Mouse (Mus musculus): ENCODE results near the gene Barx1.

The Barx1 gene

GRCm38 (mm10) chr13:48660741-48661140 is 2.1 kb upstream of the Barx1 start:
- no peak for DNase-seq

- no peak for DNase-seq
Observed at GRCm38 (mm10) chr13:48661561-48661960, 1.2 kb upstream of the Barx1 start.

- no peak for DNase-seq
Observed at GRCm38 (mm10) chr13:48663211-48663987, 601 bp downstream of the Barx1 start.

GRCm38 (mm10) chr13:48663988-48664339 is 1.2 kb downstream of the Barx1 start:
- no peak for DNase-seq

DNA sequence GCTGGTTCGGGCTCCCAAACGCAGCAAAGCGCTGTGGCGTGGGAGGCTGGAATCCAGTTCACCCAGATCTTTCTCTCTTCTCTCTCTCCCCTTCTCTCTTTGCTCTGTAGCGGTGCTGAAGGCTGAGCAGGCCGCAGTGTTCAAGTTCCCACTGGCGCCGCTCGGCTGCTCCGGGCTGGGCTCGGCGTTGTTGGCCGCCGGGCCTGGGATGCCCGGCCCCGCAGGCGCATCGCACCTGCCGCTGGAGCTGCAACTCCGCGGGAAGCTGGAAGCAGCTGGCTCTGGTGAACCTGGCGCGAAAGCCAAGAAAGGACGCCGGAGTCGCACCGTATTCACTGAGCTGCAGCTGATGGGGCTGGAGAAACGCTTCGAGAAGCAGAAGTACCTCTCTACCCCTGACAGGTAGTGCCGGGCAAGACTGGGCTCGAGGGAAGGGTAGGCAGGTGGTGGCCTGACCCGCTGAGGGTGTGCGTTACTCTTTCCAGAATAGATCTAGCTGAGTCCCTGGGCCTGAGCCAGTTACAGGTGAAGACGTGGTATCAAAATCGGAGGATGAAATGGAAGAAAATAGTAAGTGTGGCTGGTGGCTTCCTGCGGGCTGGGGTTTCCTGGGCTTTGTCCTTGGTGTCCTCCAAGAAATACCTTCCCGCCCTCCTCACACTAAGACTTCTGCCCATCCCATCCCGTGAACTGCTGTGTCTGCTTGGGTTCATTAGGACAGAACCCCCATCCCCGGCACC is 2.3 kb downstream of the Barx1 start:
- no peak for DNase-seq

DNA sequence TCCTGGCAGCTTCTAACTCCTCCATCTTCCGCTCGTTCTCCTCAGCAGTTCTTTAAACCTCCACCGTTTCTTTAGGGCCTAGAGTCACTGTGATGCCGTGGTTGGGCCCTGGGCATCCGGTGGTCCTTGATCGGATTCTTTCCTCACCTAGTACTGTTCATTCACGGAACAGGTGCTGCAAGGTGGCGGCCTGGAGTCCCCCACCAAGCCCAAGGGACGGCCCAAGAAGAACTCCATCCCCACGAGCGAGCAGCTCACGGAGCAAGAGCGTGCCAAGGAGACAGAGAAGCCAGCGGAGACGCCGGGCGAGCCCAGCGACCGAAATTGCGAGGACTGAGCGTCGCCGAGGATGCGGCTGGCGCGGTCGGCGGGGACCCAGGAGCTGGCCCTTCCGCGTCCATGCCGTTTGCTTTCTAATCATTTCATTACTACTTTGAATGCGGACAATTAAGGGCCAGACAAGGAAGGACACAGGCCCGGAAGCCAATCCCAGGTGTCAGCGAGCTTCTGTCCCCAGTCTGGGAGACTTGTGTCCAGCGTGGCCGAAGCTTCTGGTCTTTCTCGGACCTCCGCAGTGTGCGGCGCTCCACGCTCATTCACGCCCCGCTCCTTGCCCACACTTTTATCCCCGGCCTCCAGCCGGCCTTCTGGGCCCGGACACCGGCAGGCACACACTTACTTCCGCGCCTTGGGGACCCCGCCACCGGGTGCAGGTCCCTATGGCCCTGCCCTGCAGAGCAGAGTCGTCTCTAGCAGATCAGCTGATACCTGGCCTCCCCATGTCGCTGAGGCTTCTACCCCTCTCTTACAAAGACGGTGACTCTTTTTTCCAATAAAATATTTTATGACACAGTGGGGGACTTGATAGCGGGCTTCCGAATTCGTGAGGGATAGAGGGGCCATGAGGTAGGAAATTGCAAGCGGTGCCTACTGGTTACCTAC is 3.1 kb downstream of the Barx1 start:
- DNase-seq, result no peak

DNA sequence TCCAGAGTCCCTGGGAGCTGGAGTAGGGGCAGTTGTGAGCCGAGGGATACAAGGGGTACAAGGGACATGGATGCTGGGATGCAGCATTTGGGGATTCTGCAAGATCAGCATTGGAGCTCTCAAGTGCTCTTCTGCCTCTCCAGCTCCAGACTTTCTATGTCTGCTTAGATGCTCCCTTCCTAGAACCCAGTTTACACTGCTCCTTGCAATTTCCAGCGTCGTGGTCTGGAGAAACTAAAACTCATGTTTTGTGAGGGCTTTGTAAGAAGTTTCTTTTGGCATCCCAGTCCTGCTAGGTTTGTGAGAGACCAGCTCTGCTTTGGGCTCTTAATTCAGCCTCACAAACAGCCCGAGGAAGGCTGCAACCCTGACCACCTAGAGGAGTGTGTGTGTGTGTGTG is 4.7 kb downstream of the Barx1 start:
- DNase-seq, result no peak

DNA sequence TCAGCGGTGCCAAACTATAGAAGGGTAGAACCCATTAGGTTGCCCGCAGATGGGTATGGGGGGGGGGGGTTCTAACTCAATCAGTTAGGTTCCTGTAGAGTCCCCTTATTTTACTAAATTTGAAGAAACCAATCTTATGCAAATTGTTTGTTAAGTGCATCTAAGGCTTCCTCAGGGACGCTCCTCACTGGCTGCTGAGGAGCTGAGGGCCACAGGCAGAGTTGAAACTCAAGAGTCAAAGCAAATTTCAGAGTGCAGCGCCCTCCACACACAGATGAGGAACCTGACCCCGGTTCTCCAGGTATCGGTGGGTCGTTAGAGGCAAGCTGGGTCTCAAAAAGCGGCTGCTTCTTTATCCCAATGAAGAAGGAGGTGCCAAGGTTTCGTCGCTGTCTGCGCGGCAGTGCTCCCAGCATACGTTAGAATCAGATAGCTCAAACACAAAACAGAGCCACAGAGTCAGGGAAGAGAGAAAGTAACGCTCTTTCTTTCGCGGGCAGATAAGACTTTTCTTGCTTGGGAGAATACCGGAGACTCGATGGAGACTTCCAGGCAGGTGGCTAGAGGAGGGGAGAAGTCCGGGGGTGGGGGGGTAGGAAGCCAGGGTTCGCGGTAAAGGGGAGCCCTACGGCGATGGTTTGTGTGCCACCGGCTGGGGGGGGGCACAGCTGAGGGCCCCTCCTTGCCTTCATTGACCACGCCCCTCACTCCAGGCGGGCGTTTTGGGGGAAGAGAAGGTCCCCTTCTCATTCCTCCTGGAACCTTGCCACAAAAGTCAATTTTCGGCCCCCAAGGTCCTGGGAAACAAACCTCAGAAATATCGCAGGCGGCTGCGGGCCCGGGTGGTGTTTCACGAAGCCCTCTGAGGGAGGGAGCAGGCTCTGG is 5.5 kb downstream of the Barx1 start:
- no peak for DNase-seq

DNA sequence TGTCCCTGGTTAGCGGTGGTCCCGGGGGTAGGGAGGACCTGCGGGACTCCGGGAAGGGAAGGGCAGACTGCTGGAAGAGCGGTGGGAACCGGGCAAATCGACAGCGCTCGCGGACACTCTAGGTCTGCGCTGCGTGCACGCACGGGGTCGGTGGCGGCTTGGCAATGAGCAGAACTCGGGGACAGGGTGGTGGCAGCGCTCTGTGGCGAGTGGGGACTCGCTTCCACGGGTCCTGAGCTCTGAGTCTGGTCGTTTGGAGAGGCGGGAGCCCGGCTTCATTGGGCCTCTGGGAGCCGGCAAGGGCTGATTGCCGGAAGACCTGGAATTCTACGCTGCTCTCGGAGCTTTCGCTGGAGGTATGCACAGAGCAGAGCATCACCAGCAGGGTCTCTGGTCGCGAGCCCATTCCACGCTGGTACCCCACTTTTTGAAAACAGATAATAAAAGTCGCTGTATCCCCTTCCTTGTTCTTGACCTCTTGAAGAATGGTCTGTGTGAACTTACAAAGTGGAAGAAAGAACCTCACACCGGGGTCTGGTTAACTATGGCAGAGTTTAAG is 6.3 kb downstream of the Barx1 start:
- no peak for DNase-seq

DNA sequence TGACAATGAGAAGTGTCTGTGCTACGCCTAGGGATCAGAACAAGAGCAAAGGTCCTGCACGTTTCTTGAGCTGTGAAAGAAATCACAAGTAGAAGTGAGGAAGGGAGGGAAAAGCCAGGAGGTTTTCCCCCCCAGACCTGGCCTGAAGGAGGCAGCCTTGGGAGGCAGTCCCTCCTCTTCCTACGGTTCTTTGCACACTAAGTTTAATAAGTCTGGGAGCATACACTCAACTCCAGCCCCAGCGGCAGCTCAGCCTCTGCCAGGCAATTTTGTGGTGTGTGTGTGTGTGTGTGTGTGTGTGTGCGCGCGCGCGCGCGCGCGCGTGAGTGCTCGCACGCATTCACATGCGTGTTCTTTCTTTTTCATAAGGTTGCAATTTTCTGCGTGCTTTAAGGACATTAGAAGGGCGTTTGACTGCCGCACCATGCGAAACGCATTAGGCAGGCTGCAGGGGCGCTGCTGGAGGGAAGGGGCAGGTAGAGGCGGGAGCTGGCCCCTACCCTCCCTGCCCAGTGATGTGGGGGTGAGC is 9.6 kb downstream of the Barx1 start:
- no peak for DNase-seq

- no peak for DNase-seq
Observed at GRCm38 (mm10) chr13:48674609-48675008, 11.8 kb downstream of the Barx1 start.

GRCm38 (mm10) chr13:48679351-48679750 is 16.6 kb downstream of the Barx1 start:
- DNase-seq, result no peak

- DNase-seq, result no peak
Observed at GRCm38 (mm10) chr13:48686666-48687065, 23.9 kb downstream of the Barx1 start.

DNA sequence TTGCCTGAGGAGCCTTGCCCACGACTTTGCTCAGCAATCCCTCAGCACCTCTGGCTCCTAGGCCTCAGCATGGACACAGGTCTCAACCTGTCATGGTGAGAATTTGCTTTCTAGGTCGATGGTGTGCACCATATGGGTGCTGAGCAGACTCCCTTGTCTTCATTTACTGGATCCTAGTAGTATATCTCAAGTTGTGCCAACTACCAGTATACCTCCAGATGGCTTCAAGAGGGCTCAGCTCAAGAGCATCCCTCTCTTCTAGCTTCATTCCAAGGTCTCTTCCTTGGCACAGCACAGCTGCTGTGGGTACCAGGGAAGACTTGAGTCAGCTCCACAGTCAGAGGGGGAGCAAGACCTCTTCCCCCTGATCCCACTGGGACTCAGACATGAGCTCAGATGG is 29.2 kb downstream of the Barx1 start:
- DNase-seq, result peak; percentile 17

DNA sequence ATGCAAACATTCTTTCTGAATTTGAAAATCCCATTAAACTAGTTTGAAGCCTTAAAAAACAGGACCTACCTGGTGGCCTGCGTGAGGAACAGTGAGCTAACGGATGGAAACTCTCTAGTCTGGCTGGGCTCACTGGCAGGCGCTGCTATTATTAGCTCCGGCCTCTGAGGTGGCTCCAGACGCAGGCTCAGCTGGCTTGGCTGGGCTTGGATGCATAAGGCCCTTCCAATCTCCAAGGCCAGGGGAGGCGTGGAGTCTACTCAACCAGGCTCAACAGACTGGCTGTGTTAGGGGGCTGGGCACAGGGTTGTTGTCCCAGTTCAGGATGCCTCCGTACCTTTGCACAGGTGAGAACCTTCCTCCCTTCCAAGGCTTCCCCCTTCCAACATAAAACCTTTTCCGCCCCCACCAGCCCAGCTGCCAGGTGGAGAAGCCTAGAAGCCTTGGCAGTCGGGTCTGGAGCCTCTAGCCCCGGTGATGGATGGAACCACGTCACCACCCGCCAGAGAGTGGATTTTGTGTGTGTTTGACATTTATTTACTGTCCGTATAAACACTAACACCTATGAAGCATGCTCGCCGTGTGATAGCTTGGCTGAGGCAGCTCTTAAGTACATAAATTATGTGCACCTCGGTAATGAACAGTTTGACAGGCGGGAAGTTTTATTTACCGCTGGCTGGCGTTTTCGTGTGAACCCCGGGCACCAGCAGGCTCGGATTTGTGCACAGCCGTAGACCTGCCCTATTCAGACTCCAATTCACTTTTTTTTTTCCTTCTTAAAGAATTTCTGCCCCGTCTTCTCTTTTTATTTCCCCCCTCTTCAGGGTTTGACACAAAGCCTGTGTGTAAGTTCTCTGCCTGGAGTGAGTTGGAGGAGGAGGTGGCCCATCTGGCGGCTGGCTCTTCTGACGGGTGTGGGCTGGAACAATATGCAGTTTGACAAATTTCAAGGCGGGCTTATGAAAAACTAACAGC is 31.6 kb downstream of the Barx1 start:
- peak; percentile 78 for DNase-seq

DNA sequence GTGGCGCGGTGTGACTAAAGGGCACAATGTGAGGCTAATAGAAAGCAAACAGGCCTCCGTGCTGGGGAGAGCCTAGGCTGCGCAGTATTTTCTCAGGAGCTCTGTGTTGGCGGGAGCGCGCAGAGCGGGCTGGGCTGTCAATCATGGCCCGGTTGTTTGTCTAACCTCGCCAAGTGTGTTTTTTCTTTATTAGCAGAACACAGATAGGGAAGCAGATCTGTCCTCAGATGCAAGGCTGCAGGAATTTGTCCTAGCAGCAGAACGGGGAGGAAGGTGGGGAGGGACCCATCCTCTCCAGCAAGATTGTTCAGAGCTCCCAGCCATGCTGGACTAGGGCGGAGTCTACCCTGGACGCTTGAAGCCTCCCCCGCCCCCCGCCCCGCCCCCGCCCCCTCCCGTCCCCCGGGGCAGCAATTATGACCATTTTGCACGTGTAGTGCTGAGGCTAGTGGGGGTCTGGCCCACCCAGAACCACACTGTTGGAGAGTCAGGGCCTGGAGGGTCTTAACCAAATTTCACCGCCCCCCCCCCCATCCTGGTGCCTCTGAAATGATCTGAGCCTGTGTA is 43.7 kb downstream of the Barx1 start:
- DNase-seq, result no peak

GRCm38 (mm10) chr13:48712675-48713074 is 49.9 kb downstream of the Barx1 start:
- no peak for DNase-seq

DNA sequence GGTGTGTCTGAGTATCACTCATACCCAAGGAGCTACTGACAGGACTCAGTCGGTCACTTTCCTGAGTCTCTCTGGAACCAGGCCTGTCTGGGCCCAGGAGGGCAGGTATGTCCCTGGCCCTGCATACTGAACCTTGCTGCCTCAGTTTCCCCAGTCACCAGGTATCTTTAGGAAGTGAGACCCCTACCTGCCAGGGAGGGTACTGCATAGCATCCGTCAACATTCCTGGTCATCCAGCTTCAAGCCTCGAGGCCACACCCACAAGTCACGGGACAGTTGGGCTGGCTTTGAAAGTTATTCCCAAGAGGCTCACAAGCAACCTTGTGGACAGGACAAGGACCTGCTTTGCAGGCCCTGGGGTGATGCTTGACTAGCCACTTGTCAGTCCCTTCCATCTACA is 53.3 kb downstream of the Barx1 start:
- DNase-seq, result no peak

Measured in right cerebral cortex, adult 18-20 months (tissue).